Mouse (Mus musculus) liver, adult 2 months (tissue): ENCODE data around the gene Prkcb.

ENCODE experiments used
- CTCF ChIP-seq: fragments of 200-500 bp; IDR thresholded peaks from 2 replicates; pipeline ENCODE4 v1.5.1; 2011; ENCODE audit warnings: low read depth, low read length, control low read depth
- POLR2A ChIP-seq: fragments of 200-500 bp; IDR thresholded peaks from 2 replicates; pipeline ENCODE4 v1.6.1; 2011; ENCODE audit warnings: low read length, control low read depth; ENCODE audit not compliant: insufficient read depth; ENCODE audit errors: extremely low read depth

GRCm38 (mm10) chr7:122657423-122658126, 369.0 kb downstream of the Prkcb start:
- TF ChIP-seq CTCF (no peak), POLR2A (no peak)
